Mouse (Mus musculus): Measurements from ENCODE around the gene D930048N14Rik. TPM values are rescaled to one million over a fixed set of nuclear protein-coding genes. Genes with fewer than 3 reads are reported as not detected.
"Not testable (repeated sequence)": the region's sequence is repeated elsewhere in the genome, so short reads cannot be mapped to it uniquely, and the experiment has no call there.

The D930048N14Rik gene
- polyA plus RNA-seq, 2 experiments from 2014 or later: 0.62 TPM; not detected in 1

DNA sequence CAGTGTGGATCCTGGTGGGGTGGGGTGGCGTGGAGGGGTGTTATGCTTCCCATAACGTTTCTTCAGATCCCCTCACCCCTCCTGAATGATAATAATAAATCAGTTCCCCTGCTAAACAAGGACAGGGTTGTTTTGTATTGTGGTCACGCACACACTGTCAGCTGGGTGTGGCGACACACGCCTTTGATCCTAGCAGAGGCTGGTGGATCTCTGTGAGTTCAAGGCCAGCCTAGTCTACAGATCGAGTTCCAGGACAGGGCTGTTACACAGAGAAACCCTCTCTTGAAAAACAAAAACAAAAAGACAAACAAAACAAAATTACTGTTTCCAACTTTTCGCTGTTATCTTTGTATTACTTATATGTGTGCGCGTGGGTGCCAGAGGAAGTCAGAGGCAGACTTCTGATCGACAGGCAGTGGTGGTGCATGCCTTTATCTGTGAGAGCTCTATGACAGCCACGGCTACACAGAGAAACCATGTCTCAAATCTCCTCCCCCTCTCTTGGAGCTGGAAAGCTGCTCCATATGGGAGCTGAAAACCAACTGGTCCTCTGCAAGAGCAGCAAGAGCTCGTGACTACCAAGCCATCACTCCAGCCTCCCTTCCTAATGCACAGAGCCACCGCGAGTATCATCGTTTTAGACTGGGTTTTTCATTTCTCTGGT lies 21.0 kb upstream of the D930048N14Rik start:
- no peak for ATAC-seq

DNA sequence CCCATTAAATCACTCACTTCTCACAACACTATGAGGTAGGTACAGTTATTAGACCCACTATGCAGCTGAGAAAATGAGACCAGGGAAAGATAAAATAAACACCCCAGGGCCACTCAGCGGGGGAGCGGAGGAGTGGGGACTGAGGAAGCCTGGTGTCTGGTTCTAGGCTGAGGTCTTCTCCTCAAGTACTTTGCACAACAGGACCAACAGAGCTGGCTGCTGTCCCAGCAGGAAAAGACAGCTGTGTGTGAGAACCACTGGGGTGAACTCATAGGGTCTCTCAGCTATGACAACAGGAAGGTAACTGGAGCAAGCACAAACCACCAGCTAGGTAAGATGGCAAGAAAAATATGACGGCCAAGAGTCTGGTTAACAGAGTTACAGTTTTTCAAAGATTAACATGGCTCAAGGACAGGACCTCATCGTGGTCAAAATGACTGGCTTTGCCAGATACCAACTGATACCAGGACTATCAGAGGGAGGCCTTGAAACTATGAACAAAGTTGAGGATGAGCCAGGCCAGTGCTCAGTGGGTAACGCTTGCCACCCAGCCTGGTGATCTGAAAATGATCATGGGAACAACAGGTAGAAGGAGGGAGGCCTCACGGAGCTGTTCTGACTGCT lies 18.5 kb upstream of the D930048N14Rik start:
- ATAC-seq: no peak

DNA sequence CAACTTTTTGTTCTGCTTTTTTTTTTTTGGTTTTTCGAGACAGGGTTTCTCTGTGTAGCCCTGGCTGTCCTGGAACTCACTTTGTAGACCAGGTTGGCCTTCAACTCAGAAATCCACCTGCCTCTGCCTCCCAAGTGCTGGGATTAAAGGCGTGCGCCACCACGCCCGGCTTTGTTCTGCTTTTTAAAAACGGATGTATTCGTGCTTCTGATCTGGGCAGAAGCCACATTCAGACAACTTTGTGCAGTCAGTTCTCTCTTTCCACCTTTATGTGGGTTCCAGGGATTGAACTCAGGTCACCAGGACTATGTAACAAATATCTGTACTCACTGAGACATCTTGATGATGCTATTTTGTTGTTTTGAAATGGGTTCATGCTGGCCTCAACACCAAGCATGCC lies 17.6 kb upstream of the D930048N14Rik start:
- not testable (repeated sequence) for ATAC-seq

DNA sequence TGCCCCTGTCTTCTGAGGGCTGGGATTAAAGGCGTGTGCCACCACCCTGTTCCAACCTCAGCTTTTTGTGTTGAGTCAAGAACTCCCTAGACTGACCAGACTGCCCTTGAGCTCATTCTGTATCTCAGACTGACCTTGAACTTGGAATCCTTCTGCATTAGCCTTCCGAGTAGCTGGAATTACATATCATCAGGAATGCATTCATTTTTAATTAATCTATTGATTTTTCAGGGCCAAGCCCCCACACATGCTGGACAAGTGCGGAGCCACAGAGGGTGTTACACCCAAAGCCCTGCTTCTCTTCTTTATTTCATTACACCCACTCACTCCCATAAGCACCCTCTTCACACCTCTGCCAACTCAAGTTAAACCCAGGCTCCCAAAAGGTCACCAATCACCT lies 17.0 kb upstream of the D930048N14Rik start:
- ATAC-seq: no peak

DNA sequence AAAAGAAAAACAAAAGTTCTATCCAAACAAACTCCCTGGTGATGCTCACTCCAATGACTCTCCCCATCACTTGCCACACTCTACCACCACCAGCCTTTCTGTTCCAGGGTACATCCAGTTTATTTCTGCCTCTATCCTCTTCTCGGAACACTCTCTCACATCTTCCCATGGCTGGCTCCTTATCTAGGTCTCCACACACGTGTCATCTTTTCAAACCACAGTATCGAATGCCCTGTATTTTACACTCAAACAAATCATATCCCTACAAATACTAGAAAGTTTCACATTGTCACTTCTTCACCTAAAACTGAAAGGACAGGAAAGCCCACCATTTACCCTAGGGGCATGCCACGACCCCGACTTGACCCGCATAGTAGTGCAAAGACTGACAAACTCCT lies 15.6 kb upstream of the D930048N14Rik start:
- no peak for ATAC-seq

DNA sequence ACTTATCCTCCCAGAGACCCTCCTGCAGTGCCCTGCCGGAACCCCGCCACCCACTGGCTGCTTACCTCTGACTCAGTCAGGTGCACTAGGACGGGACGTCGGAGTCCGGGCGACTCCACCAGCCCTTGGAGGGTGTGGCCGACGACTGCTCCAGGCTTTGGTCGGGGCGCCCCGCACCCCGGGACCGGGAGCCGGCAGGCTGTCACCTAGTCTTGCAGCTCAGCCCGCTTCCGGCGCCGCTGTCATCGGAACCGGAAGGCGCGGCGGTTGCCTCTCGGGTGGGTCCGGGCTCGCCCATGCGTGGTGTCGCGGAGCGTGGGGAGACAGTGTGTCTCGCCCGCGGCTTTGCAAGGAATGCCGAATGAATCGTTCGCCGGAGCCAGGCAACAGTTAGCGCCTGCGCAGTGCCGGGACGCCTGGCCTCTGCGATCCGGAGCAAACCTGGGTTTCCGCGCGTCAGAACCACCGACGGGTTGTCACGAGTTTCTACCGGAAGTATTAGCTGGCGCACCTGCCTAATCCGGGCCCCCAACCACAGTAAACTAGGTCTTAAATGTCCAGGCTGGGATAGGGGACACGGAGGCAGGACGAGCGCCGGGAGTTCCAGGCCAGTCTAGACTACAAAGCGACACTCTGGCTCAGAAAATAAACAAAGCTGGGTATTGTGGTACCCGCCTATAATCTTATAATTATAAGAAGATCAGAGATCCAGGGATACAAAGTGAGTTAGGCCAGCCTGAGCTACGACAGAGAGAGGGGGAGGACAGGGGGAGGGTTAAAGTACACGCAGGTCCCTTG lies 15.0 kb upstream of the D930048N14Rik start, which contains the start of gene Rmnd5b:
Gene Rmnd5b, minus strand, starts transcription at position 372 of the 798 bp plus-strand sequence.
- ATAC-seq: peak; percentile 88

DNA sequence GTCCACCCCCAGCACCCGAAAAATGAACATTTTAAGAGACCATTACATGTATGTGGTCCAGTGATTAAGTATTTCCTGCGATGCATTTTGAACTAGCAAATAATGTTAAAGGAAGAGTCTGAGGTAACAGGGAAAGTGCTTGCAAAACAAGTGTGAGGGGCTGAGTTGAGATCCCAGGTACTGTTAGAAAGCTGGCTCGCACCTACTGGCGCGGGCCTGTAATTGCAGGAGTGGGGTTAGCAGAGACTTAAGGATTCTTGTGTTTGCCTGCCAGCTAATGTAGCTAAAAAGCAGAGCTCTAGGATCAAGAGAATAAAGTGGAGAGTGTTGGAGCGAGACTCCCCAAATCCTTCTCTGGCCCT lies 14.4 kb upstream of the D930048N14Rik start:
- peak; percentile 37 for ATAC-seq

DNA sequence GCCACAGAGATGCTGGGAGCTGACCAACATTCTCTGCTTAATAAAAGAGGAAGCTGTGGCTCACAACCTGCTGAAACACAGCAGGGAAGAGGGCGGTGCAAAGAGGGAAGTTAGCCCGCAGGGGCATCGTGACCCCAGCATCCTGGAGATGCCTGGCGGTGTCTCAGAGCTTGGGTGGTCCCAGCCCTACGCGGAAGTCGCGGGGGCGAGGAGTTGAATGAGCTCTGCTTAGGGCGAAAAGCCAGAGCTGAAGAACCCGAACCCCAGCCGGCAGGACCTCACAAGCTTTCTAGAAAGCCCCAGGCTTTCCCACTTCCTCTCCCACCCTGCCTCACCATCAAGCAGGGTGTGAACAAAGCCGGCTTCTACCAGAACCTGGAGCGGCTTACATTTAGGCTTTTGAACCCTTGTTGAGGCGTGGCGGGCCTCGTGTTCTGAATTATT lies 12.8 kb upstream of the D930048N14Rik start:
- peak; percentile 26 for ATAC-seq

DNA sequence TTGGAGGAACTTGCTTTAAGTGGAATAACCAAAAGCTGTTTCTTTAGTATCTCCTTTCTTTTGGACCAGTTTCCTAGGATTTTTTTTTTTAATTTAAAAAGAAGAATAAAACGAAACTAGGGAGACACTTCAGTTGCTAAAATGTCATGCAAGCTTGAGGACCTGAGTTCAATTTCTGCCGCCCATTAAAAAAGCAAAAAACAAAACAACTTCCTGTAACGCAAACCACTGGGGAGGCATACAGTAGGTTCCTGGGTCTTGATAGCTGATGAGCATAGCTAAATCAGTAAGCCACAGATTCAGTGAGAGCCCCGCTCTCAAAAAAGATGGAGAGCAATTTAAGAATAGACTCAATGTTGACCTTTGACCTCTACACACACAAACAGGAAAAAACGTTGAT lies 12.3 kb upstream of the D930048N14Rik start:
- no peak for ATAC-seq

DNA sequence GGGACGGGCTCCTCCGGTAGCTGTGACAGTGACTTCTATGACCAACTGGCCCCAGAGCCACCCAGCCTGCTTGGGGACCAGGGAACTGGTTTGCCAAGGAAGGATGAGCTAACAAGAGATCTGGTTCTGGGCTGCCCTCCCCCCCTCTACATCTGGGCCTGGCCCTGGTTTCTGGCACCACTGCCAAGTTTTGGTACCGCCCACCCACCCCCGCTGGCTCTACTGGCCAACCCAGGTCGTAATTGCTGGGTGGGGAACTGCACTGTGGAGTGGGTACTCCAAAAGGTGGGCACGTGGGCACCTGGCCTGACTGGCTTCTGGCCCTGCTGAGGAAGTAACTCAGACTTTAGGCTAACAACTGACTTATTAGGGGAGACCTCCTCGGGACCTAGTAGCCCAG lies 10.0 kb upstream of the D930048N14Rik start:
- no peak for ATAC-seq

DNA sequence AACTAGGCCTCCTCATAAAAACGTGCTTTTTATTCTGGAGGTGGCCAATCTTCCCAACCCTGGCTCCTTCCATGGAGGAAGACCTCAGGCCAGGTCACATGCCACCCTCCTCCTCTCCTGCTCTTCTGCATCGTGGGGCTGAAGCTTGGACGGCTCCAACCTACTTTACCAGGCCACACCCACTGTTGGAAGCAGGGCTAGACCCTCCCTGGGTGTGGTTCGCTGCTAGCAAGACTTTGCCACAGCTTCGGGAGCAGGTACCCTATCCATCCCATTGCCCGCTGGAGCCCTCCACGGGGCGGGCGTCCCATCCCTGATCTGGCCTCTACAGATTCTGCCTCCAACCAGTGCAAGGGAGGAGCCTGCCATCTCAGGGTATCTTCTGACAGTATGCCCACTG lies 7.6 kb upstream of the D930048N14Rik start:
- ATAC-seq: no peak

DNA sequence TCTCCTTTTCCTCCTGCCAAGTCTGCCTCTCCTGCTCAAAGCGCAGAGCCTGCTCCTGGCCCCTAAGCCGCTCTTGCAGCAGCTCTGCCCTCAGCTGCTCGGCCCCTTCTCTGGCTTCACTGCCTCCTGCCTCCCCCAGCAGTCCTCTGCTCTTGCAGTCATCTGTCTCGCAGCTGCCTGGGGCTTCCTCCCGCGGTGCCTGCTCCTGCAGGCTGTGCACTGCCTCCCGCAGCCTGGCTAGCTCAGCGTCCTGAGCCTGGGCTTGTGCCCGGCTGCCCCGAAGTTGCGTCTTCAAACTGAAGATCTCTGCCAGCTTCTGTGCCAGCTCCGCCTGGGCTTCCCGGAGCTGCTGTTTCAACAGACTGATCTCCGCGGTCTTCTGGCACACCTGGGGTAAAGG lies 7.0 kb upstream of the D930048N14Rik start:
- ATAC-seq: no peak

DNA sequence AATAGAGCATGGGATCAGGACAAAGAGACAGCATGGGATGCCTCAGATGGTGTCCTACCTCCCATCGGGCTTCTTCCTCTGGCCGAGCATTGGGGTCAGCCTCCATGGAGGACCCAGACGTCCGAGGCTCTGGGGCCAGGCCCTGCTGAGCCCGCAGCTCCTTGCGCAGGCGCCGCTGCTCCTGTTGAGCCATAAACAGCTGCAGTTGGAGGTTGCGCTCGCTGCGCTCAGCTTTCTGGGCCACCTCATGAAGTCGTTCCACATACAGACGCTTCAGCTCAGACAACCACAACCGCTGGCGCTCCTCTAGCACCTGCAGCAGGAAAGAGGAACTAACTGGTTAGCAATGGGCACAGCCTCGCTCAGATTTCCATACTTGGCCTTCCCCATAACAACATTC lies 6.5 kb upstream of the D930048N14Rik start:
- no peak for ATAC-seq

DNA sequence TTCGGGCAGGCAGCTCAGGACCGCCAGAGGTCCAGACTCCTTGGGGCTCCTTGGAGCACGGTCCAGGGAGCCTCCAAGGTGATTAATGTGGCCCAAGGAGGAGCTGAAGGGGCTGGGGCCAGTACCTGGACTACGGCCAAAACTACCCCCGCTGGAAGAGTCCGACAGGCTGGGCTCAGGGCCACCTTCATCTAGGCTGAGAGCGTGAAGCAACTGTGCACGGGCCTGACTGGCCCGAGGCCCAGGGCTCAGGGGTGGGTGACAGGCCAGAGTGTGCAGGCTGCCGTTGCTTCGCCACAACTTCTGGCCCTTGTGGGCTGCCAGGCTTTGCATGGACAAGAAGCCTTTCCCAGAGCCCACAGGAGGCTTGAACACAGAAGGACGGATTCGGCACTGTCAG lies 5.5 kb upstream of the D930048N14Rik start:
- ATAC-seq: no peak

DNA sequence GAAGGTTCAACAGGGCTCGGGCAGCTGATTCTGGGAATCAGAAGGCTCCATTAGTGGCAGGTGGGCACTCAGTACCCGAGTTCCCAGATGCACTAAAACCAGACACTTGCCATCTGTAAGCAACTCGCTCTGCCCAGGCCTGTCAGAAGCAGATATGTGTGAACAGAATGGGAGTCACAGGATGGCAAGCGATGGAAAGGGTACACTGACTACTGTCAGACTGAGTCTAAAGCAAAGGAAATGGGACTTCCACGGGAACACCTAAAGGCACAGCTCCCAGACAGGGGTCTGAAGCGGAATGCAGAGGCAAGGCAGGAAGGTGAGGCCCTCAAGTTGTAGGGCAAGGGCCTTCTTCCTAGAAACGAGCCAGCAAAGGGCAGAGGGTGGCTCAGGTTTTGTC lies 4.5 kb upstream of the D930048N14Rik start:
- ATAC-seq: no peak

DNA sequence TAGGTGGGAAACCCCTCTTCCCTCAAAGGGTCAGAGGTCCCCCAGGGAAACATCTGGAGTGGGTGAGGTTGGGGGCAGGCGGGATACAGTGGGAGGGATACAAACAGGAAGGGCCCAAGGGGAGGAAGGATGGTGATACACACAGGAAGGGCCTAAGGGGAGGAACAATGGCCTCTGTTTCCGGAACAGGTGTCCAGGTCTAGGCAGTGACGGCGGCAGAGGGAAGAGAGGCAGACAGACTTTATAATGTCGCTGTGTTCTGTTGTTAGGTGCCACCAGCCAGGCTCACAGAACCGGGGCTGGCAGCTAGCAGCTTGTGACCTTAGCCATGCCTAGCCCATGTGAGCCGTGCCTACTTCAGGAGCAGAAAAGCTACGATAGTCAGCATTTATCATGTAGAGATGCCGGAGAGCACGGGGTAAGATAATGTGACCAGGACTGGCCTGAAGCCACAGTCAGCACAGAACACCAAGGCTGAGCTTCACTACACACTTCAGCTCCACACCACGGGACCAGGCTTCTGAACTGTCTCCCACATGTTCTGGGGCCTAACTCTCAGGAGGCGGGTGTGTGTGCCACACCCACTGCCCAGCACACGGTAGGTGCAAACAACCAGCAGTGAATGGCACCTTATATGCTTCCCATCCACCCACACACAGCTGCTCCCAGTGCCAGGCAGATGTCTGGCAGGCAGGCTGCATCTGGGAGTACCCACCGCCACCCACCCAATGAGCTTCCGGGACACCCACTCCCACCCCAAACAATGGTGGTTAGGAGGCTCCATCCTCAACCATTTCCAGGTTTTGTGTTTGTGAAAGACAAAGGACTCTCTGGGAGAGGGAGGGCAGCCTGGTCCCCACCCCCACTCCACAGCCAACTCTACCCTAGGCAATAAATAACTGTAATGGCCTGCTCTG lies 3.7 kb upstream of the D930048N14Rik start:
- ATAC-seq: no peak

DNA sequence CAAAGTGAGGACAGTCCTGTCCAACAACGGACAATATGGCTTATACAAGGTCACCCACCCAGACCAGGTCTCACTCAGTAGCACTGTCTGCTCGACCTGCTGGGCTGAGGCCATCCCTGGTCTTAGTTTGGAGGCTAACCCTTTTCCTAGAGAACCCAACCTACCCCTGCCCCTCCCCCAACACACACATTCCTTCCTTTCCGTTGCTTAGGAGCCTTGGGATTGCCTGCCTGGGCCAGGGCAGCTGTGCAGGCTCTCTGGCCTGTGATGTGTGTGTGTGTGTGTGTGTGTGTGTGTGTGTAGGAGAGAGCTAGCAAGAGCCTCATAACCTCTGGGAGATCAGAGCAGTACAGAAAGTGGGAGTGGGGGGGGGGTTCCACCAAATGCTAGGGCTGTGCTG lies 2.2 kb upstream of the D930048N14Rik start:
- ATAC-seq: no peak

DNA sequence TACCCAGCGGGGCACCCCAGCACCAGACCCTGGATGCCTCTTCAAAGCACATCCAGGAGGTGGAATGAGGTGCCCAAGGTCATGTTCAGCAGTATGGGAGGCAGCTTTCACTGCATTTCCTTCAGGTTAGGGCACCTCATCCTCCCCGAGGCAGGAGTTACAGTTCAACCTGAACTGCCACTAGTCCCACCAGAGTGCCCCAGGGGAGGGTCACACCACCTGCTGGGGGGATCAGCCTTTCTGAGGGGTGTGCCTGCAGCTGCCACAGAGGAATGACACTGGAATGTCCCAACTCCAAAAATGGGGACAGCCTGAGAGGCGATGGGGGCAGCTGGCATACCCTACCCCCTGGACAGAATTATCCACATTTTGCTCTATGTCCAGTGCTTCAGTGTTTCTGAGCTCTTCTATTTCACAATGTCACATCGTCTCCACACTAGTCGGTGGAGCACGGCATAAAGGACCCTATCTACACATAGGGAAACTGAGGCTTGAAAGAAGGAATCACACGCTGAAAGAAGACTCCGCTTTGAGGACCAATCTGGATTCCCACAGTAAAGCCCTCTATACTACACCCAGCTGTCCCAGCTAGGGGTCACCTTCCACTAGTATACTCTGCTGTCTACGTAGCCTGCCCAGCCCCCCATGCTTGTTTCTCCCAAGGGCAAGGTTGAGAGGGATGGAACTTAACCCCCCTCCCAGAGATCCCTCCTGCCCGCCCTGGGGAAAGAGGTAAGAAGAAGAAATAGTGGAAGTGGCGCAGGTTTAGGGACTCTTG lies 1.5 kb upstream of the D930048N14Rik start:
- no peak for ATAC-seq

DNA sequence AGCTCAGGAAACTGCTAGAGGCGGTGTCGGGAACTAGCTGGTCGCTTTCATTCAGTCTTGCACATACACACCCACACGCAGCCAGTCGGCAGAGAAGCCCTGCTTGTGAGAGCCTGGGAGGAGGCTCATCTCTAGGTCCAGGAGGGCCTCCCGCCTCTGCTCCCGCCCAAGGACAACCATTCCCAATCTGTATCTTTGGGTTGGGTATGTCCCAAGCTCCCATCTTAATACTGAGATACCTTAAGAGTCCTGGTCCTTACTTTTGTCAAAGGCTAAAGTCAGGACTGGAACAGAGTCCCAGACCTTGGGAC lies 910 bp upstream of the D930048N14Rik start:
- ATAC-seq: peak; percentile 47

DNA sequence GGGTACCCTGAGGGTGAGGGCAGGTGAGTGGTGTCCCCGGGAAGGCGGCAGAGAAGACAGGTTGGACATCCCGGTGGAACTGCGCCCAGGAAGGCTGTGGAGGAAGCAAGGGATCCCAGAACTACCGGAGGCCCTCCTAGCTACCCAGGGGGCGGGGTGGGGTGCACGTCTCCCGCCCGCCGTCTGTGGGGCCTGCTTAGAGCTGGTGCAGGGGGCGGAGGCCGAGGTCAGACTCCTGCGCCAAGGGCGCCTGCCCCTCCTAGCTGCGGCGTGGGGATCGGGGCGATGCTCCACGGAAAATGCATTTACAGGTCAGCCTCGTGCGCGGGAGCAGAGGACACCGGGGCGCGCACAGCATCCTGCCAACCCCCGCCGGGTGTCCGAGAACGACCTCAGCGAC lies 493 bp upstream of the D930048N14Rik start:
- peak; percentile 36 for ATAC-seq

DNA sequence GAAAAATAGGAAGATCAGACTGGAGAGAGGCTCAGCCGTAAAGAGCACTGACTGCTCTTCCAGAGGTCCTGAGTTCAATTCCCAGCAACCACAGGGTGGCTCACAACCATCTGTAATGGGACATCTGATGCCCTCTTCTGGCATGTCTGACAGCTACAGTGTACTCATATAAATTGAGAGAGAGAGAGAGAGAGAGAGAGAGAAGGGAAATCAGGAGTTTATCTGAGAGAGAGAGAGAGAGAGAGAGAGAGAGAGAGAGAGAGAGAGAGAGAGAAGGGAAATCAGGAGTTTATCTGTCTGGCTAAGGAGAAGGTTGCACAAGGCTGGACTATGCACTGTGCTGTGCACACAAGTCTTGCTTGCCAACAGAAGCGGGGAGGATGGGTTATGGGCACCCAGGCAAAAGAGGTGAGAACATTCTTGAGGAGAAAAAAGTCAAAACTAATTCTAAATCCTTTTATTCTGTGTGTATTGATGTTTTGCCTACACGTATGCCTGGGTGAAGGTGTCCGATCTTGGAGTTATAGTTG lies 2.2 kb downstream of the D930048N14Rik start:
- ATAC-seq: no peak

DNA sequence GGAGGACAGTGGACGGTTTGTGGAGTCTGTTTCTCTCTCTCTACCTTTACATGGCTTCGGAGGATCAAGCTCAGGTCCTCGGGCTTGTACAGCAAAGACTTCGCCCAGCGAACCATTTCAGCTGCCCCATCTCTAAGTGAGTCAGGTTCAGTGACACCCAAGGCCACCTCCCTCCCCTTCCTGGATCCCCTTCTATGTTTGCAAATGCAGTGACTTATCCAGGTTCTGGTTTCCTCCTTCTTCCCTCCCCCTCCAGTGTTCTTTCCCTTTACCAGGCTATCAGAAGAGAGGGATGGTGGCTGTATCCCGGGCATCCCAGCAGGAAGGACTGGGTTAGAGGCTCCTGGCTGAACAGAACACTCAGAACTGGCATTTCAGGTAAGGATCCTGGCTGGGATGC lies 3.0 kb downstream of the D930048N14Rik start:
- ATAC-seq: no peak

All from CD4-positive, CD25-positive, alpha-beta regulatory T cell, adult 4 months (primary cell).